Mouse (Mus musculus): ENCODE data around the gene Gm4131. TPM values are rescaled to one million over a fixed set of nuclear protein-coding genes. Genes with fewer than 3 reads are reported as not detected.

Gene Gm4131
- total and polyA plus RNA-seq, 2 experiments from 2014 or later = not detected

DNA sequence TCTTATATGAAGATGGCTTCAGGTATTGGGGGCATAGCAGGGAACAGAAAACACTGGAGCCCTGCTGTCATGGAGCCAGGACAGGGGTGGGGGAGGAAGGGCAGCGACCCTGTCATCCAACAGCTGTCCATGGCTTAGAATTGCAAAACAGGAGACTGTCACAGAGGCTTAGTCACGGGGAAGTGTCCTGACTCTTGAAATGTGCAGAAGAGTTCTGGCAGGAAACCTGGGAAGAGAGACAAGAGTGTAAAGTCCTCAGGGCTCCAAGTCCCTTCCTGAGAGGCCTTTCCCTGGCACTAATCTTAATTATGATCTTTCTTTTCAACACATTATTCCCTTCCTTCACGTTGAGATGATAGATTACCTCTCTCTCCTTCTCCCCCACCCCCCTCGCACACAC lies 16.6 kb downstream of the Gm4131 start:
- H3K4me3 ChIP-seq (ENCODE audit: low read depth, low read length) = no peak overlapping the region
- no peak overlapping the region for H3K4me2 ChIP-seq (ENCODE audit: low read depth, low read length)
- H3K4me1 ChIP-seq (ENCODE audit: control insufficient read depth, insufficient read depth) = 0 out of 2 replicates have a peak, but pooled peaks cover 3% of the 10 kb centered on the region
- no peak overlapping the region for H3K9ac ChIP-seq (replicated peaks; ENCODE audit: low read depth, low read length)
- no peaks in the 10 kb centered on the region for H3K9me3 ChIP-seq (replicated peaks; ENCODE audit: control insufficient read depth, low read length)
- no peak overlapping the region for H3K27ac ChIP-seq (ENCODE audit: low read depth)
- 36% methylated on average over 4 of the region's 4 CpGs for WGBS
- ATAC-seq (ENCODE audit: insufficient read depth, low read depth) (no peak), DNase-seq (ENCODE audit: low spot score) (no peak)
- H3K36me3 ChIP-seq (replicated peaks; ENCODE audit: control insufficient read depth, insufficient read depth, low read length) = no peaks in the 10 kb centered on the region
- TF ChIP-seq EP300 (IDR thresholded peaks at IDR 0.05; ENCODE audit: low read depth) (no peak), CTCF (IDR thresholded peaks at IDR 0.05; ENCODE audit: low read depth) (no peak)
- no peaks in the 10 kb centered on the region for H3K27me3 ChIP-seq (ENCODE audit: control insufficient read depth, insufficient read depth, low read length)

- H3K4me2 ChIP-seq (ENCODE audit: low read depth, low read length) = no peak overlapping the region
- no peaks in the 10 kb centered on the region for H3K27me3 ChIP-seq (ENCODE audit: control insufficient read depth, insufficient read depth, low read length)
- H3K4me3 ChIP-seq (ENCODE audit: low read depth, low read length) = no peak overlapping the region
- no peaks in the 10 kb centered on the region for H3K9me3 ChIP-seq (replicated peaks; ENCODE audit: control insufficient read depth, low read length)
- H3K36me3 ChIP-seq (replicated peaks; ENCODE audit: control insufficient read depth, insufficient read depth, low read length) = no peaks in the 10 kb centered on the region
- no peak overlapping the region for H3K9ac ChIP-seq (replicated peaks; ENCODE audit: low read depth, low read length)
- H3K27ac ChIP-seq (ENCODE audit: low read depth) = no peak overlapping the region
- no peak for ATAC-seq (ENCODE audit: insufficient read depth, low read depth)
- no peak for TF ChIP-seq CTCF (IDR thresholded peaks at IDR 0.05; ENCODE audit: low read depth)
- TF ChIP-seq EP300 (IDR thresholded peaks at IDR 0.05; ENCODE audit: low read depth) = no peak
- DNase-seq (ENCODE audit: low spot score) = no peak
- WGBS = 62% methylated on average over 4 of the region's 4 CpGs
- no peaks in the 10 kb centered on the region for H3K4me1 ChIP-seq (ENCODE audit: control insufficient read depth, insufficient read depth)
These were observed 20.0 kb downstream of the Gm4131 start for GRCm38 (mm10) chr14:62546746-62547145.

GRCm38 (mm10) chr14:62546296-62546695 lies 20.4 kb downstream of the Gm4131 start:
- H3K4me2 ChIP-seq (ENCODE audit: low read depth, low read length) = no peak overlapping the region
- H3K27ac ChIP-seq (ENCODE audit: low read depth) = no peak overlapping the region
- no peaks in the 10 kb centered on the region for H3K27me3 ChIP-seq (ENCODE audit: control insufficient read depth, insufficient read depth, low read length)
- H3K9me3 ChIP-seq (replicated peaks; ENCODE audit: control insufficient read depth, low read length) = no peaks in the 10 kb centered on the region
- WGBS = 72% methylated on average over 6 of the region's 6 CpGs
- H3K36me3 ChIP-seq (replicated peaks; ENCODE audit: control insufficient read depth, insufficient read depth, low read length) = no peaks in the 10 kb centered on the region
- TF ChIP-seq CTCF (IDR thresholded peaks at IDR 0.05; ENCODE audit: low read depth) (no peak), EP300 (IDR thresholded peaks at IDR 0.05; ENCODE audit: low read depth) (no peak)
- ATAC-seq (ENCODE audit: insufficient read depth, low read depth) (no peak), DNase-seq (ENCODE audit: low spot score) (no peak)
- no peak overlapping the region for H3K9ac ChIP-seq (replicated peaks; ENCODE audit: low read depth, low read length)
- H3K4me1 ChIP-seq (ENCODE audit: control insufficient read depth, insufficient read depth) = no peaks in the 10 kb centered on the region
- no peak overlapping the region for H3K4me3 ChIP-seq (ENCODE audit: low read depth, low read length)

- H3K9me3 ChIP-seq (replicated peaks; ENCODE audit: control insufficient read depth, low read length) = no peaks in the 10 kb centered on the region
- H3K27ac ChIP-seq (ENCODE audit: low read depth) = no peak overlapping the region
- H3K4me3 ChIP-seq (ENCODE audit: low read depth, low read length) = no peak overlapping the region
- H3K27me3 ChIP-seq (ENCODE audit: control insufficient read depth, insufficient read depth, low read length) = no peaks in the 10 kb centered on the region
- no peak overlapping the region for H3K9ac ChIP-seq (replicated peaks; ENCODE audit: low read depth, low read length)
- TF ChIP-seq EP300 (IDR thresholded peaks at IDR 0.05; ENCODE audit: low read depth) = no peak
- no peak for TF ChIP-seq CTCF (IDR thresholded peaks at IDR 0.05; ENCODE audit: low read depth)
- DNase-seq (ENCODE audit: low spot score) = no peak
- no peaks in the 10 kb centered on the region for H3K36me3 ChIP-seq (replicated peaks; ENCODE audit: control insufficient read depth, insufficient read depth, low read length)
- 83% methylated on average over 1 of the region's 1 CpGs for WGBS
- no peak for ATAC-seq (ENCODE audit: insufficient read depth, low read depth)
- H3K4me1 ChIP-seq (ENCODE audit: control insufficient read depth, insufficient read depth) = no peaks in the 10 kb centered on the region
- H3K4me2 ChIP-seq (ENCODE audit: low read depth, low read length) = no peak overlapping the region
These were observed 25.0 kb downstream of the Gm4131 start for GRCm38 (mm10) chr14:62541751-62542150.

DNA sequence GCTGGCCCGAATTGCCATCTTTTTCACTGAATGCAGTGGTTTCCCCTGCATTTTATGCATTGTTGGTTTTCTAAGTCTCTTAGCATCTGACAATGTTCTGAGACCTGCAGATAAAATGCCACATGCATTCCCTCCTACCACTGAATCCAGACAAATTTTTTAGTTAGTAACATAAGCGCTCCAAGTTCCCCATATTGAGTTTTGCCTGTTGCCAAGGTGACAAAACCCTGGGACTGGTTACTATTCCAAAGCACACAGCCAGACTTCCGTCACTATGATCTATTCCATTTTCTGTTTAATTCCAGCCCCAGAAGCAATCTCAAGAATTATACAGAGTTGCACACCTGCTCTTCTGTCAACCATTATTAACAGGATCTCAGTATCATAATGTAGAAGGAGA lies 26.9 kb downstream of the Gm4131 start:
- Histone ChIP-seq H3K9me3 (replicated peaks; ENCODE audit: control insufficient read depth, low read length) (no peaks in the 10 kb centered on the region), H3K4me2 (ENCODE audit: low read depth, low read length) (no peak overlapping the region), H3K4me1 (ENCODE audit: control insufficient read depth, insufficient read depth) (no peaks in the 10 kb centered on the region), H3K27ac (ENCODE audit: low read depth) (no peak overlapping the region), H3K4me3 (ENCODE audit: low read depth, low read length) (no peak overlapping the region), H3K36me3 (replicated peaks; ENCODE audit: control insufficient read depth, insufficient read depth, low read length) (no peaks in the 10 kb centered on the region), H3K9ac (replicated peaks; ENCODE audit: low read depth, low read length) (no peak overlapping the region), H3K27me3 (ENCODE audit: control insufficient read depth, insufficient read depth, low read length) (no peaks in the 10 kb centered on the region)
- TF ChIP-seq CTCF (IDR thresholded peaks at IDR 0.05; ENCODE audit: low read depth) (no peak), EP300 (IDR thresholded peaks at IDR 0.05; ENCODE audit: low read depth) (no peak)
- ATAC-seq (ENCODE audit: insufficient read depth, low read depth) (no peak), DNase-seq (ENCODE audit: low spot score) (no peak)
- WGBS = 78% methylated on average over 3 of the region's 3 CpGs

DNA sequence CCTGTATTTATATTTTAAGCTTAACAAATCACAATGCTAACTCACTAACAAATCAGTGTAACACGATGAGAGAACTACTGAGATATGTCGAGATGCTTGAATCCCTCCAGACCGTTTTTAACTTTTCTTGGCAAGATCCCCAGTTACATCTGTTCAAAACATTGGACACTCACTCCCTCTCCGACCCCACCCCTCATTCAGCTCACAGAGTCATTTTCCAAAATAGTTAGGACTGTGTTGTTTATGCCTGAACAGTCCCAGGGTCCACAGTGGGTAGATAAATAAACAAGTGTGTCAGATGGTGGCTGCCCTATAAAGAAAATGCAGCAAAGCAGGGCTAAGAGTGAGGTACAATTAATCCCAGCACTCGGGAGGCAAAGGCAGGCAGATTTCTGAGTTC lies 29.7 kb downstream of the Gm4131 start:
- Histone ChIP-seq H3K9ac (replicated peaks; ENCODE audit: low read depth, low read length) (no peak overlapping the region), H3K36me3 (replicated peaks; ENCODE audit: control insufficient read depth, insufficient read depth, low read length) (no peaks in the 10 kb centered on the region), H3K9me3 (replicated peaks; ENCODE audit: control insufficient read depth, low read length) (no peaks in the 10 kb centered on the region), H3K4me3 (ENCODE audit: low read depth, low read length) (no peak overlapping the region), H3K27ac (ENCODE audit: low read depth) (no peak overlapping the region), H3K4me1 (ENCODE audit: control insufficient read depth, insufficient read depth) (no peaks in the 10 kb centered on the region), H3K4me2 (ENCODE audit: low read depth, low read length) (no peak overlapping the region), H3K27me3 (ENCODE audit: control insufficient read depth, insufficient read depth, low read length) (no peaks in the 10 kb centered on the region)
- TF ChIP-seq CTCF (IDR thresholded peaks at IDR 0.05; ENCODE audit: low read depth) = no peak
- DNase-seq (ENCODE audit: low spot score) = no peak
- no peak for ATAC-seq (ENCODE audit: insufficient read depth, low read depth)
- WGBS = 37% methylated on average over 5 of the region's 5 CpGs

Data from heart, postnatal 0 days (tissue).